Mouse (Mus musculus): Measurements from ENCODE around the gene Mrpl17.
"Not testable (repeated sequence)": the region's sequence is repeated elsewhere in the genome, so short reads cannot be mapped to it uniquely, and the experiment has no call there.

Gene Mrpl17

DNA sequence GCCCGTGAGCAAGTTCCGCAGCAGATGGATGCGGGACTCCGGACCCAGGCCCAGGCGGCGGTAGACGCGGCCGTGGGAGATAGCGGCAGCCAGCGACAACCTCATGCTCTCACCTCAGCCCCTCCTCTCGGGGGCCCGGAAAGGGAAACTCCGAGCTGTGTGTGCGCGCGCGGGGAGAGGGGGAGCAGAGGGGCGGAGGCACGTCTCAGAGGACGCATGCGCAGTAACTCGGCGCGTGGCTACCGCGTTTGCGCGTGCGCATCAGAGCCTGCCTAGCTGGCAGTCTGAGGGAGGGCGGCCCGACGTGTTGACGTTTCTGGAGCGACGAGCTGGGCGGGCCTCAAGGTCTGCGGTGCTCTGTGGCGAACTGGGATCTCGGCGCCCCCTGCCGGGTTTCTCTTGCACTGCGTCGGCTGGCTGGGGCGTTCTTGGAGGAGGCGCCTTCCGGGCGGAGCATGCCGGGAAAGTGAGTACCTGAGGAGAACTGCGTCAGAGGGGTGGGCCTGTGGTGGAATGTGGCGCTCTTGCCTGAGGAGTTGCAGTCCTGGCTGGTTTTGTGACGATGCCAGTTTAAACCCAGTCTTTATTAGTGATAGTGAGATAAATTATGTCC is at the start of gene Mrpl17:
Gene Mrpl17, minus strand, starts transcription at position 223 of the 613 bp plus-strand sequence.
- peak; percentile 100 for DNase-seq

- DNase-seq: not testable (repeated sequence)
Measured at GRCm38 (mm10) chr7:105855718-105856560, 45.0 kb upstream of the Mrpl17 start.

DNA sequence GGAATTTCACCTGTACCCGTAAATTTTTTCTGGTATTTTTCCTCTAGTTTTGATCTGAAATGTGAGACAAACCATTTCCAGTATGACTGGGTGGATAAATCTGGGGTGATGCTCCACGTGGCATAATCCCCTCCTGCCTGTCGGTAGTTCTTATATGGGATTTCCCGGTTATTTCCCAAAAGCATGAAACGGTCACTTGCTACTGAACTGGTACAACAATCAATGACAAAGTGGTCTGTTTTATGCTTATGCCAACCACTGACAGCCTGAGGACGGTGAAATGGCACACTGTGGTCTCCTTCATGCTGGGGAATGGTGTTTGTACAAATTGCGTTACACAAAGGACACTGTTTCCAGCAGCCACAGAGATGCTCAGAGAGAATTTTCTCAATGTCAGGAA is 13.4 kb upstream of the Mrpl17 start:
- no peak for DNase-seq

- DNase-seq: peak; percentile 26 to 45
Measured at GRCm38 (mm10) chr7:105818483-105818882, 7.6 kb upstream of the Mrpl17 start.

DNA sequence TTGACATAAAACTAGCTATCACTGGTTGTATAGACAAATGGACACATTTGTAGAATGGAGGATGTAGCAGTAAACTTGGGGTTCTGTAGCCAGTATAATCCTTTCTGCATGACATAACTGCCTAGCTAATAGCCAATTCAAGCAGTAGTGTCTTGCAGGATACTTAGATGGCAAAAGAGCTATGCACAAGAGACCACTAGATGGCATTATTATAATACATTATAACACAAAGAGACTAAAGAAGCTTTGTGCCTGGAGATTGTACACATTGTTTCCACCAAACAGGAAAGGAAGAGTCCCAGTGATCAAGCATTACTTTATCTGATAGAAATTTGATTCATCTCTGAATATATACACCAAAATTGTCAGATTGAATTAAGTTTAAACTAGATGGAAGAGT is 5.8 kb upstream of the Mrpl17 start:
- DNase-seq: no peak

GRCm38 (mm10) chr7:105813326-105813725 is 2.4 kb upstream of the Mrpl17 start:
- no peak for DNase-seq

DNA sequence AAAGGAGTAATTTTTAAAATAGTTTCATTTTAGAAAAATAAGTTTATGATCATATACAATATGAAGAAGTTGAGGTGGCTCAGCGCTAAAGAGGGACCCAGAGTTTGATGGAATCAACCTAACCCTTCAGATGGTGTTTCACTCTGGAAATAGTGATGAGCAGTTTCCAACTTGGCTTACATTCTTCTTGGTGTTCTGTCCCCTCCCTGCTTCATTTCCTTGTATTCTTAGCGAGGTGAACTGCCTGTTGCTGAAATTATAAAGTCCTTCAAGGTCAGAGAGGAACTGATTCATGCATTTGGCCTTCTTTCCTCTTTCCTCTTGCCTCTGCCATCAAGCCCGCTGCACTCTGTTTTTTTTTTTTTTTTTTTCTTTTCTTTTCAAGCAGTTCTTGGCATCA is 1.7 kb upstream of the Mrpl17 start:
- DNase-seq: no peak

GRCm38 (mm10) chr7:105811516-105811915 is 617 bp upstream of the Mrpl17 start:
- DNase-seq: peak; percentile 33 to 40

- no peak for DNase-seq
Measured at GRCm38 (mm10) chr7:105810280-105810876, 521 bp downstream of the Mrpl17 start.

- DNase-seq: no peak
Measured at GRCm38 (mm10) chr7:105809836-105810235, 1.1 kb downstream of the Mrpl17 start.

- no peak for DNase-seq
Measured at GRCm38 (mm10) chr7:105808385-105808784, 2.5 kb downstream of the Mrpl17 start.

DNA sequence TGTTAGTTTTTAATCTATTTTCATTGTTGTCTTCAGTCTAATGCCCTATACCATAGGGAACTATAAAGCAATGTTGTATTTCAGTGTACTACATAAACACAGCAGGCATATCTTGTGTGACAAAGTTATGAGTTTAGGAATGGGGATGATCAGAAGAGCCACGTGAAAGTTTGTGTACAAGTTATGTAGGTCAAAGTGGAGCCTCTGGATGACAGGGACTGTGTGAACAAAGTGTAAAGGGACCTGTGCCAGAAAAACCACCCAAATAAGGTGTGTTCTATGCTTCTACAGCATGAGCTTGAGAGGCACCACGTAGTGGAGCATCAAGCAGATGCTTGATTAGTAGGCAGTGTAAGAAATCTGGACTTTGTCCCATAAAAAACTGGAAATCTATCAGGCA is 4.2 kb downstream of the Mrpl17 start:
- no peak for DNase-seq

DNA sequence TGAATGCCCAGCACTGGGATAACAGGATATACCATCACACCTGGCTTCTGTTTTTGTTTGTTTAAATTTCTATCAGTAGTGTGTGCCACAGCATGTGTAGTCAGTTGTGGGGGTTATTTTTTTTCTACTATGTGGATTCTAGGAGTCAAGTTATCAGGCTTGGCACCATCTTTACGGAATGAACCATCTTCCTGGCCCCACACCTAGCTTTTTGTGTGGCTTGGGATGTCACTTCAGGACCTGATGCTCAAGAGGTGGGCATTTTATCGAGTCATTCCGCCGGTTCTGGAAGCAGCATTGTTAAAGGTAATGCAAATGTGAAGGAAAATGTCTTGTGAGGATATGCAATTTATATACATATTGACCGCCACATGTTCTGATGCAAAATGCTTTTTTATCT is 4.8 kb downstream of the Mrpl17 start:
- DNase-seq: no peak

DNA sequence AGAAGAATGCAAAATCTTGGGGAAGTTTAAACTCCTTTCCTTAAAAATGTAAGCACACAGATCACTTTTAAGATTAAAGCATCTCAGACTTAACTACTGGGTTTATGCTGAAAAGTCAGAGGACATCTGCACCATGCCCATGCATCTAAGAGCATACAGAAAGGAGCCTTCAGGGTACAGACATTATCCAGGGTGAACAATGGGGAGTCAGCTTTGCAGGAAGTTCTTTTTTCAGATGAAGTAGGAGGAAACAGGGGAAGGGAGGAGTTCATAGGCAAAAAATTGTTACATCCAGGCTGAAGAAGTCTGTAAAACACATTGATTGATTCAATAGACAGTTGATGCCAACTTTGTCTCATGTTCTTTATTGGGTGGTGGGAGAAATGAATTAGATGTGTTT is 7.5 kb downstream of the Mrpl17 start:
- DNase-seq: no peak

GRCm38 (mm10) chr7:105802771-105803170 is 8.1 kb downstream of the Mrpl17 start:
- DNase-seq: no peak

- no peak for DNase-seq
Measured at GRCm38 (mm10) chr7:105802312-105802711, 8.6 kb downstream of the Mrpl17 start.

- DNase-seq: no peak
Measured at GRCm38 (mm10) chr7:105796972-105797371, 13.9 kb downstream of the Mrpl17 start.

GRCm38 (mm10) chr7:105795759-105796366 is 15.0 kb downstream of the Mrpl17 start:
- DNase-seq: peak; percentile 17 to 30

DNA sequence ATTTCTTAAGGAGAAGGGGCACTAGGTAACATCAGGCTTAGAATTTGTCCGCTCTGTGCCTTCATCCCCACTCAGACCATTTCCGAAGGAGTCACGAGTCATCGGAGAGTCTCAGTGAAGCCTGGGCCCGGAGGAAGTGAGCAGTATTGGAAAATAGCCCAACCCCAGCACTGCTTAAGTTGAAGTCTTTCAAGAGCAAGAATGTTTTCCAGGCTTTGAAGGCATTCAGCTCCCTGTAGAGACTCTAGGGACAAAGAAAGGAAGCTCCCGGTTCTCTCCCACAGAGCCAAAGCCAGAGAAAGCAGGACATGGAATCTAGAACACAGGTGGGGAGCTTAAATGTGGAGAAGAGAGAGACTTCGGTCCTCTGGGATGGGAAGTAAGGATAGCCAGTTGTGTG is 17.2 kb downstream of the Mrpl17 start:
- DNase-seq: no peak

- DNase-seq: no peak
Measured at GRCm38 (mm10) chr7:105791147-105791546, 19.8 kb downstream of the Mrpl17 start.

DNA sequence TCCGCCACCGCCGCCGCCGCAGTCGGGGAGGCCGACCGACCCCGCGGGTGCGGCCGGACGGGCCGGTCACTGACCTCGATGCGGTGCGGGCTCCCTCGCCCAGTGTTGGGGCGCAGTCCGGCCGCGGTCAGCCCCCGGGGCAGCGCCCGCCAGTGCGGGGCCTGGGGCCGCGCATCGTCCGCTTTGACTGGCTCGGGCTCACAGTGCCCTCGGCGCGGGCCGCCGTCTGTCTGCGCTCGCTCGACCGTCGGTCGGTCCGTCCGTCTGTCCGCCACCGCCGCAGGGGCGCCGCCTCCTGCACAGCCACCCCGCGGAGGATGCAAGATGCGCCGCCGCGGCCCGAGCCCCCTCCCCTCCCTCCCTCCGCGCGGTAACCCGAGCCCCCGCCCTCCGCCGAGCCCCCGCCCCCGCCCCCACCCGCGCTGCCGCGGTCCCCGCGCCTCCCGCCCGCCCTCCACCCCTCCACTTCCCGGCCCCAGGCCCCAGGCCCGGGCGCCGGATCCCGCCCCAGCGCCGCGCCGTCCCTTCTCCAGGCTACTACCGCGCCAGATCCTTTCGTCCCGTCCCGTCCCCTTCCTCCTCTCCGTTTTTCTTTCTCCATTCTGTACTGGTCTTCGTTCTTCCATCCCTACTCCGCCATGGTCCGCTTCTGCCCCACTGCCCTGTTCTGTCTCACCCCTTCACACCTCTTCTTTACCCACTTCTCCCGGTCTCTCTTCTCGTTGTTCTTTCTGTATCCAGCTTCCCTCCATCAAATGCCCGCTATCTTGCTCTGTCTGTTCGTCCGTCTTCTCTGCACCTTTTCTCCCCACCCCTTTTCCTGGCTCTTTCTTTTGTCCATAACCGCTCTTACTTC is 23.4 kb downstream of the Mrpl17 start, which contains the start of gene Dchs1:
Gene Dchs1, minus strand, starts transcription at position 370 of the 856 bp plus-strand sequence.
- peak; percentile 57 to 60 for DNase-seq
